Mouse (Mus musculus) B cell, adult 2 months (primary cell): ENCODE results near the gene Gstm4.
"Not testable (repeated sequence)": the region's sequence is repeated elsewhere in the genome, so short reads cannot be mapped to it uniquely, and the experiment has no call there.

Experiments
- DNase-seq, 2 experiments: peaks; one replicate each; pipeline ENCODE4 v3.0.0; 2022

Gstm4 gene

GRCm38 (mm10) chr3:108014974-108015346 lies 29.7 kb downstream of the Gstm4 start:
- no peak for DNase-seq

- no peak for DNase-seq
Observed at GRCm38 (mm10) chr3:108014098-108014973, 30.4 kb downstream of the Gstm4 start.

- no peak for DNase-seq
Observed at GRCm38 (mm10) chr3:108013331-108013871, 31.3 kb downstream of the Gstm4 start.

GRCm38 (mm10) chr3:108011558-108011957 lies 33.1 kb downstream of the Gstm4 start:
- DNase-seq = no peak

- DNase-seq = no peak
Observed at GRCm38 (mm10) chr3:108010286-108010685, 34.4 kb downstream of the Gstm4 start.

GRCm38 (mm10) chr3:108002021-108002420 lies 42.7 kb downstream of the Gstm4 start:
- no peak for DNase-seq

GRCm38 (mm10) chr3:107999491-107999890 lies 45.2 kb downstream of the Gstm4 start:
- no peak for DNase-seq

- DNase-seq = no peak
Observed at GRCm38 (mm10) chr3:107998591-107998990, 46.1 kb downstream of the Gstm4 start.

- no peak for DNase-seq
Observed at GRCm38 (mm10) chr3:107996576-107996975, 48.1 kb downstream of the Gstm4 start.

GRCm38 (mm10) chr3:107995974-107996373 lies 48.7 kb downstream of the Gstm4 start:
- DNase-seq = not testable (repeated sequence)
